Mouse (Mus musculus) spleen, adult 2 months (tissue): ENCODE measurements around the gene Fam178b.

Experiments
- CTCF ChIP-seq: fragments of 200-500 bp; IDR thresholded peaks from 2 replicates; pipeline ENCODE4 v1.5.1; 2011; ENCODE audit warnings: mild to moderate bottlenecking, inconsistent platforms; ENCODE audit not compliant: insufficient read depth, insufficient read length, insufficient replicate concordance; ENCODE audit errors: extremely low read depth
- POLR2A ChIP-seq: fragments of 200-500 bp; IDR thresholded peaks from 2 replicates; pipeline ENCODE4 v1.6.1; 2011; ENCODE audit warnings: low read depth, low read length, inconsistent platforms

DNA sequence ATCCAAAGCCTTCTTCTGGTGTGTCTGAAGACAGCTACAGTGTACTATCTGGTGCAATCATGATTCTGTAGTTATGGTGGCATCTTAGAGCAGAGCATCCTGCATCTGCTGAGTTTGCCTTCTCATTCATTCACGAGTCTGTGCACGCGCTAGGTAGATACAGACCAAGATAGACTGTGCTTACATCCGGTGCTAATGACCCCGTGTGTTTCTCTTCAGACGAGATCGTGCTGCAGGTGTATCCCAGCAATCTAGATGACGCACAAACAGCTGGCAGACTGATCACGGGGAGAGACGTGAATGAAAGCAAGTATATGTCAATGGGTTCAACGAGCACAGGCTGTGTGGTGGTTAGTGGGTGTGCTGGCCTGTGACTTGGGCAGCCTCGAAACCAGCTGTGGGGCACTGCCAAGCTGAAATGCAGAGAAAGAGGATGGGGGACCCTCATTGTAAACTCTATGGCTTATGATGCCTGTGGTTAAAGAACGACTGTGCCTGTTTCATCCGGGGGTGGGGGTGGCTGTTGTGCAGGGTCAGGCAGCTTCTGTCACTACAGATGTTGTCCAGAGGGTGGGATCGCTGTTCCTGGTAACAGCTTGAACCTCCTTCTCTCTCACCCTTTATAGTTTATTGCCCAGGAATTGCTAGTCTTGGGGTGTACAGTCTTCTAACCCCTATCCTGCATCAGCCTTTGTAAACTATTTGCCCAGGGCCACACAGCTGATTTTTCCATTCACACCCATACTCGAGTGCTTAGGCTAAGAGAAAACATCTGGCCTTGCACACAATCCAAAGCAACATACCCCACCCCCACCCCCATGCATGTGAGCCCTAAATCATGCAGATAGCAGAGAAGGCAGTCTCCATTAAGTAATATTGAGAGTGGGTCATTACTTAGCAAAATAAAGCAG lies 40.4 kb upstream of the Fam178b start:
- TF ChIP-seq CTCF: no peak
- TF ChIP-seq POLR2A: no peak
